Mouse (Mus musculus) liver, embryonic 16.5 days (tissue): Measurements from ENCODE around the gene Vopp1. TPM values are rescaled to one million over a fixed set of nuclear protein-coding genes. Genes with fewer than 3 reads are reported as not detected.

Experiments
- ATAC-seq: fragments of 200-750 bp; cut with Nextera tagmentation; 2 replicates; pipeline ENCODE4 v1.8.0; 2017; ENCODE audit warnings: low read depth, mild to moderate bottlenecking, moderate number of reproducible peaks, moderate library complexity
- H3K27ac ChIP-seq: fragments of 300-500 bp; sonication (generic); 2 replicates; pipeline ENCODE4 v1.5.1; 2014; ENCODE audit warnings: mild to moderate bottlenecking, low read length
- H3K27me3 ChIP-seq: fragments of 300-500 bp; sonication (generic); 2 replicates; pipeline ENCODE4 v1.6.1; 2014; ENCODE audit warnings: low read depth, low read length, mixed read lengths; ENCODE audit not compliant: control insufficient read depth, insufficient read depth
- H3K36me3 ChIP-seq: fragments of 300-500 bp; sonication (generic); 2 replicates; pipeline ENCODE4 v1.6.1; 2014; ENCODE audit warnings: mild to moderate bottlenecking; ENCODE audit not compliant: control insufficient read depth, insufficient read depth
- H3K4me1 ChIP-seq: fragments of 300-500 bp; sonication (generic); 2 replicates; pipeline ENCODE4 v1.6.1; 2014; ENCODE audit warnings: low read depth, low read length, mixed read lengths; ENCODE audit not compliant: control insufficient read depth
- H3K4me2 ChIP-seq: fragments of 300-500 bp; sonication (generic); 2 replicates; pipeline ENCODE4 v1.6.1; 2014; ENCODE audit warnings: low read depth, low read length, mixed read lengths
- H3K4me3 ChIP-seq: fragments of 300-500 bp; sonication (generic); 2 replicates; pipeline ENCODE4 v1.5.1; 2014; ENCODE audit warnings: low read depth, mild to moderate bottlenecking, low read length
- H3K9ac ChIP-seq: fragments of 300-500 bp; sonication (generic); 2 replicates; pipeline ENCODE4 v1.6.1; 2014; ENCODE audit warnings: low read depth, low read length
- H3K9me3 ChIP-seq: fragments of 300-500 bp; sonication (generic); replicated peaks from 2 replicates; pipeline ENCODE4 v1.6.1; 2016; ENCODE audit warnings: low read length; ENCODE audit not compliant: control insufficient read depth
- WGBS: fragments of 180-500 bp; shearing (Covaris S2); extraction: QIAGEN DNeasy Blood & Tissue Kit; methylation state at CpG from one replicate; pipeline ENCODE4 v1.1.7; 2014; ENCODE audit not compliant: insufficient replicate concordance; 5-methylcytosine and 5-hydroxymethylcytosine counted together
- polyA plus RNA-seq: library from polyadenylated mRNA; unstranded; fragments of >200 nt; fragmentation: Nextera tagmentation; extraction: Ambion mirVana; gene quantifications from 2 replicates; pipeline ENCODE4 v1.2.1, GENCODE M21; 2015

Vopp1 gene
- polyA plus RNA-seq, 1 experiment from 2014 or later, result 62.5 TPM

DNA sequence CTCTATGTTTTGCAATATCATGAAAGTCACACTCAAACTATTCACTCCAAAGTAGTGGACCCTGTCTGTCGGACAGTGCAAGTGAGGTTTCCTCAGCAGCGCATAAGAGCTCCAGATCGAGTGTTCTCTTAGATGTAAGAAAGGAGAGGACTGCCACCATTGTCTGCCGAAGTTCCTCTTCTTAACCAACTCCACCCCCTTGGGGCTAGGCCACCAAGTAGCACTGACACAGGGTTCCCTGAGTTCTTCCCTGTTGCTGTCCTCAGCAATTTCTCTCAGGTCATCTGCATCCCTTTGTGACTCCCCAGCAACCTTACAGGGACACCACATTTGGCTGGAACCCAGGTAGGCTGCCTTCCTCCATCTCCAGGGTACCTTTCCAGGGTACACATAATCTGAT lies 34.4 kb downstream of the Vopp1 start:
- Histone ChIP-seq H3K27ac (no peak overlapping the region), H3K27me3 (no peaks in the 10 kb centered on the region), H3K4me3 (no peak overlapping the region), H3K9me3 (no peaks in the 10 kb centered on the region), H3K9ac (no peak overlapping the region), H3K4me2 (no peak overlapping the region), H3K36me3 (no peaks in the 10 kb centered on the region; the same call in 1 of the 2 replicates), H3K4me1 (peaks cover 8% of the 10 kb centered on the region)
- no peak for ATAC-seq
- WGBS, result 44% methylated on average over 4 of the region's 4 CpGs

DNA sequence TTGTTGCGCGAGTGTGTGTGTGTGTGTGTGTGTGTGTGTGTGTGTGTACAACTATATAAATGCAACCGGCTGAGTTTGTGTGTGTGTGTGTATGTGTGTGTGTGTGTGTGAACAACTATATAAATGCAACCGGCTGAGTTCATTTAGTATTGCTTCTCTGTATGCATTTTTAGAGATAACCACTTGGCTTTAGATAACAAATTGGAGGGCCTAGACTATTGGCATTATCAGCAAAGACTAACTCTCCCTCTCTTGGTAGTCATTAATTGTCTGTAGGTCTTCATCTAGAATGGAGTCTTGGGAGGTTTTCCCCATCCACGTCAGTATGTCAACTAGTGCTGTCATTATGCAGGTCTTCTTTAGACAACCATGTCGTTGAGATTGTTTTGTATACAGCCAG lies 37.6 kb downstream of the Vopp1 start:
- peak; percentile 51 for ATAC-seq

DNA sequence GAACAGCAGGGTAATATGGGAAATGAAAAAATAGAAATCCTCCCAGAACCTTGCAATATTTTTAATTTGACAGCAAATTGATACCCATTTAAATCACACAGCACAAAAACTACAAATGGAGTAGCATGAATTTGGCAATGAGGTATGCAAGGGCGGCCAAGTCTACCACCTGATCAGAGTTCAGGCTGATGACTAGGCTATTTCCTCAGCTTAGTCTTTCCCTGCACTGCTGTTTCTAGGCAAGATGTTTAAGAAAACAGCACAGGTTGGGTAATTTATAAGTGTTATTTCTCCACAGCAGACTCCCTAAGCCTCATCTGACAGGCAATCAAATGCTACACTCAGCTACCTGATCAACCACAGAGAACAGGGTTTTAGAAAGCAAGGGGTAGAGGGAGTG lies 40.7 kb downstream of the Vopp1 start:
- Histone ChIP-seq H3K27me3 (no peaks in the 10 kb centered on the region), H3K27ac (no peak overlapping the region), H3K4me1 (peaks cover 6% of the 10 kb centered on the region), H3K9me3 (no peaks in the 10 kb centered on the region), H3K36me3 (no peaks in the 10 kb centered on the region; the same call in 1 of the 2 replicates), H3K9ac (no peak overlapping the region), H3K4me2 (no peak overlapping the region), H3K4me3 (no peak overlapping the region)
- ATAC-seq, result no peak
- WGBS, result 85% methylated on average over 1 of the region's 1 CpGs

More for the DNA sequence above, 37.6 kb downstream of the Vopp1 start:
- no peaks in the 10 kb centered on the region for H3K27me3 ChIP-seq
- no peaks in the 10 kb centered on the region for H3K9me3 ChIP-seq
- 63% methylated on average over 6 of the region's 6 CpGs for WGBS
- H3K36me3 ChIP-seq, result no peaks in the 10 kb centered on the region; the same call in 1 of the 2 replicates
- H3K4me2 ChIP-seq, result no peak overlapping the region
- H3K27ac ChIP-seq, result no peak overlapping the region
- peaks cover 6% of the 10 kb centered on the region for H3K4me1 ChIP-seq
- H3K4me3 ChIP-seq, result no peak overlapping the region
- no peak overlapping the region for H3K9ac ChIP-seq

DNA sequence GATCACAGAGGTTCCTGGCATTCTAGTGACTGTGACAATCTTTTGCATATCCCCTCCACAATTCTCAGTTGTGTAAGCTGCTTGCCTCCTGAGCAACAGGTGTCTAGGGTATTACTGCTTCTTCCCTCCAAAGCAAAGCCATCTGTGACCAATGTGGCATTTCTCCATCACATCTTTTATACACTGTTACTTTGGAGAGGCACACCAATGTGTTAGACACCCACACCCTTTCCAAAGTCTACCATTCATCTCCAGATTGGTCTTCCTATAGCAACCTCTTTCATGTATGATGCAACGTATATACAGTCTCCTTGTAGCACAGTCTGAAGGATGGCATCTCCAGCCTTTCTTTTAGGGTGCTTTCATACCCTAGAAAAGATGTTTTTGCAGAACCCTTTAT lies 42.3 kb downstream of the Vopp1 start:
- H3K36me3 ChIP-seq, result peaks cover 2% of the 10 kb centered on the region; the same call in 1 of the 2 replicates
- no peaks in the 10 kb centered on the region for H3K27me3 ChIP-seq
- no peaks in the 10 kb centered on the region for H3K9me3 ChIP-seq
- no peak overlapping the region for H3K27ac ChIP-seq
- no peak overlapping the region for H3K4me2 ChIP-seq
- peaks cover 5% of the 10 kb centered on the region for H3K4me1 ChIP-seq
- 89% methylated on average over 1 of the region's 1 CpGs for WGBS
- ATAC-seq, result no peak
- H3K4me3 ChIP-seq, result no peak overlapping the region
- no peak overlapping the region for H3K9ac ChIP-seq

DNA sequence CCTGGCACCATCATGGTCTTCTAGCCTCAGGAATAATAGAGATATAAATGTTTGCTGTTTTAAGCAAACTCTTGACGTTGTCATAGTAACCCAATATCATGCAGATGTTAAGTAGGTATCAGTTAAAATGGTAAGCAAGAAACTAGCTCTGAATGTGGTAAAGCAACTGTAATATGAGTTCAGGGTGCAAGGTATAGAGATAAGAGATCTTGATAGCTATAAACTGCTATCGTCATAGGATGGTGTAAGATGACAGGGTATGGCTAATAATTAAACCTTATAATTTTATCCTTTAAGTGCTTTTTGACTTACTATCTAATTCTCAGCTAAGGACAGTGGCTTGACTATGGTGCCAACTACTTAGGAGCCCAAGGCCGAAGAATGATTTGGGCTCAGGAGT lies 44.6 kb downstream of the Vopp1 start:
- no peak overlapping the region for H3K4me2 ChIP-seq
- H3K4me1 ChIP-seq, result no peaks in the 10 kb centered on the region
- H3K9me3 ChIP-seq, result no peaks in the 10 kb centered on the region
- H3K36me3 ChIP-seq, result 0 out of 2 replicates have a peak, but pooled peaks cover 2% of the 10 kb centered on the region
- no peaks in the 10 kb centered on the region for H3K27me3 ChIP-seq
- 88% methylated on average over 3 of the region's 3 CpGs for WGBS
- H3K27ac ChIP-seq, result no peak overlapping the region
- no peak overlapping the region for H3K9ac ChIP-seq
- no peak overlapping the region for H3K4me3 ChIP-seq
- ATAC-seq, result no peak

DNA sequence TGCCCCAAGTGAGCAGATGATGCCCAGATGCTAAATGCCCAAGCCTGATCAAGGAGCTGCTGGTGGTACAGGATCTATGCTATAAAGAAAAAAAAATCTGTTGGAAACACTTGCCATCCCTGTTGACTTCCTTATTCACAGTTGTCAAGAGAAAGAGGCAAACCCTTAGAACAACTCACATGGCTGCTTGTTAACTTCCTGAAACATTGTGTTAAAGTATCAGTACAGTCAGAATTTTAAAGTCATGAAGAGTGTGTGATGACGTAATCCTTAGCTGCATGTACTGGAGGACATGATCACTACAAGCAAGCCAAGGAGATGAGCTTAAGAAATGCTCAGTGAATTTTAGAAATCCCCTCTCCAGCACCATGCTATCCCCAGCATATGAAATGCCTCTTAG lies 51.2 kb downstream of the Vopp1 start:
- Histone ChIP-seq H3K4me1 (peaks cover 5% of the 10 kb centered on the region), H3K4me3 (no peak overlapping the region), H3K4me2 (no peak overlapping the region), H3K9ac (no peak overlapping the region), H3K9me3 (no peaks in the 10 kb centered on the region), H3K27ac (0 out of 2 replicates have a peak overlapping the region, but pooled peaks have one; percentile 8), H3K36me3 (peaks cover 14% of the 10 kb centered on the region), H3K27me3 (no peaks in the 10 kb centered on the region)
- no peak for ATAC-seq
- WGBS, result 84% methylated on average over 1 of the region's 1 CpGs

DNA sequence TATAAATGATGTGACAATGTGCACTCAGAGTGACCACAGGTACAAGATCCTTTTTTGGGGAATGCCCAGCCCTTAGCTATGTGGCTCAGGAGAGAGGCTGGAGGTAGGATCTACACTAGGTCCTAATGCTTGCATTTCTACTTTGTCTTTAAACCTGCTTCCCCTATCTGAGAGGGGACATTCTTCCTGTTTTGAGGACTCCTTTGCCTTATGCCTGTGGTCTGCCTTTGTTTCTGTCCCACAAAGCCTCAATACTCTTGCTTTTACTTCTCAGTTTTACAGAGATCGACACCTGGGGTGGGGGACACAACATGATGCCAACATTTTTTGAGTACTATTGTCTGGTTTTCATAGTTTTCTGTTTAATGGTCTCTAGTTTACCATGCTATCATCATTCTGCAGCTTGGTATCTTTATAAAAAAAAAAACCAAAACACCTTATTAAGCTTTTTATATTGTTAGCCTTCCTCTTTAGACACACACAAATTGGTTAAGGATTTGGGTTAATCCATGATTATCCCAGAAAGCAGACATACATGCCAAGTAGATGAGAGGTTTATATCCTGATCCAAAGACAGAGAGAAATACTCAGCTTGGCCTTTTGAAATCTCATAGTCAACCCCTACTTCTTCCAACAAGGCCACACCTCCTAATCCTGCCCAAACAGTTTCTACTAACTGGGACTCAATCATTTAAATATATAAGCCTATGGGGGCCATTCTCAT lies 54.3 kb downstream of the Vopp1 start:
- H3K4me1 ChIP-seq, result peaks cover 33% of the 10 kb centered on the region
- no peak overlapping the region for H3K4me2 ChIP-seq
- WGBS, result 32% methylated on average over 1 of the region's 1 CpGs
- no peak overlapping the region for H3K9ac ChIP-seq
- H3K27ac ChIP-seq, result 0 out of 2 replicates have a peak overlapping the region, but pooled peaks have one; percentile 2
- H3K27me3 ChIP-seq, result no peaks in the 10 kb centered on the region
- peaks cover 12% of the 10 kb centered on the region for H3K36me3 ChIP-seq
- H3K9me3 ChIP-seq, result no peaks in the 10 kb centered on the region
- no peak for ATAC-seq
- H3K4me3 ChIP-seq, result no peak overlapping the region

DNA sequence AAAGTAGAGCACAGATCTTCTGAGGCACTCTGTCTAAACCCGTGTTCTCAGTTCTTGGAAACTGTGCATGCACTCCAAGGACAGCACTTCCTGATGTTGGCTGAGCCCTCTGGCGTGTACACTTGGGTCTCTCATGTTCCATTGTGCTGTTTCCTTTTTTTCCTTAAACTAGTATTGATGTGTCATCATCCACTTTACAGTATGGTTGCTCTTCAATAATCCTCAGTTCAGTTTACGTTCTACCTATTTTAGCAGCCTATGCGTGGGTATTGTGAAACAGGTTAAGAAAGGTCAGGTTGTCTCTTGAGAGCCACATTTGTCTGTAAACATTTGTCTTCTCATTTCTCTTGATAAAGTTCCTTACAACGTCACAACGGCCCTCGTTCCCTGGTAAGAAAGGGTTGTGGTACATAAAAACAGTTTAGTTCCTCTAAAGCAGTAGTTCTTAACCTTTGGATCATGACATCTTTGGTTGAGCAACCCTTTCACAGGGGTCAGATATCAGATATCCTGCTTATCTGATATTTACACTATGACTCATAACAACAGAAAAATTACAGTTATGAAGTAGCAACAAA lies 55.9 kb downstream of the Vopp1 start:
- H3K36me3 ChIP-seq, result peaks cover 6% of the 10 kb centered on the region
- no peak for ATAC-seq
- H3K9me3 ChIP-seq, result no peaks in the 10 kb centered on the region
- no peak overlapping the region for H3K9ac ChIP-seq
- no peak overlapping the region for H3K4me2 ChIP-seq
- no peaks in the 10 kb centered on the region for H3K27me3 ChIP-seq
- 66% methylated on average over 7 of the region's 7 CpGs for WGBS
- H3K4me1 ChIP-seq, result peaks cover 48% of the 10 kb centered on the region
- H3K4me3 ChIP-seq, result no peak overlapping the region
- peak overlapping the region; percentile 94 for H3K27ac ChIP-seq
